Mouse (Mus musculus) midbrain, embryonic 14.5 days (tissue): ENCODE data around the gene Cep63. TPM values are rescaled to one million over a fixed set of nuclear protein-coding genes. Genes with fewer than 3 reads are reported as not detected.

Experiments
- ATAC-seq: fragments of 200-750 bp; cut with Nextera tagmentation; 2 replicates; pipeline ENCODE4 v1.8.0; 2017; ENCODE audit warnings: moderate number of reproducible peaks, moderate library complexity; ENCODE audit not compliant: low FRiP score, low TSS enrichment
- DNase-seq: peaks from one replicate; pipeline ENCODE4 v3.0.0-alpha.2; 2015
- H3K27ac ChIP-seq: fragments of 300-500 bp; sonication (generic); replicated peaks from 2 replicates; pipeline ENCODE4 v1.5.1; 2014; ENCODE audit warnings: mild to moderate bottlenecking, low read depth, low read length, moderate library complexity
- H3K27me3 ChIP-seq: fragments of 300-500 bp; sonication (generic); 2 replicates; pipeline ENCODE4 v1.6.1; 2014; ENCODE audit warnings: low read length, control low read depth, mixed read lengths; ENCODE audit not compliant: control insufficient read depth, insufficient read depth
- H3K36me3 ChIP-seq: fragments of 300-500 bp; sonication (generic); 2 replicates; pipeline ENCODE4 v1.6.1; 2014; ENCODE audit warnings: low read length, control low read depth; ENCODE audit not compliant: control insufficient read depth, insufficient read depth
- H3K4me1 ChIP-seq: fragments of 300-500 bp; sonication (generic); 2 replicates; pipeline ENCODE4 v1.6.1; 2014; ENCODE audit warnings: mild to moderate bottlenecking, antibody characterized with exemption, low read length, control low read depth; ENCODE audit not compliant: control insufficient read depth, insufficient read depth
- H3K4me2 ChIP-seq: fragments of 300-500 bp; sonication (generic); 2 replicates; pipeline ENCODE4 v1.6.1; 2014; ENCODE audit warnings: mild to moderate bottlenecking, low read length, moderate library complexity
- H3K4me3 ChIP-seq: fragments of 300-500 bp; sonication (generic); replicated peaks from 2 replicates; pipeline ENCODE4 v1.5.1; 2014; ENCODE audit warnings: low read depth, low read length
- H3K9ac ChIP-seq: fragments of 300-500 bp; sonication (generic); replicated peaks from 2 replicates; pipeline ENCODE4 v1.6.1; 2014; ENCODE audit warnings: mild to moderate bottlenecking, low read length, moderate library complexity
- H3K9me3 ChIP-seq: fragments of 300-500 bp; sonication (generic); 2 replicates; pipeline ENCODE4 v1.6.1; 2016; ENCODE audit warnings: low read length, control low read depth, mixed read lengths; ENCODE audit not compliant: control insufficient read depth
- WGBS: fragments of 180-500 bp; shearing (Covaris S2); extraction: QIAGEN DNeasy Blood & Tissue Kit; methylation state at CpG from one replicate; pipeline ENCODE4 v1.1.7; 2014; 5-methylcytosine and 5-hydroxymethylcytosine counted together
- polyA plus RNA-seq: library from polyadenylated mRNA; unstranded; fragments of >200 nt; fragmentation: Nextera tagmentation; extraction: Ambion mirVana; gene quantifications from 2 replicates; pipeline ENCODE4 v1.2.1, GENCODE M21; 2014

Cep63 gene
- polyA plus RNA-seq, 1 experiment from 2014 or later: 44.4 TPM

- H3K4me1 ChIP-seq: no peaks in the 10 kb centered on the region
- no peaks in the 10 kb centered on the region for H3K9me3 ChIP-seq
- H3K9ac ChIP-seq: no peak overlapping the region
- 6% methylated on average over 4 of the region's 4 CpGs for WGBS
- peak; percentile 86 for DNase-seq
- no peak overlapping the region for H3K4me2 ChIP-seq
- H3K27me3 ChIP-seq: no peaks in the 10 kb centered on the region
- H3K36me3 ChIP-seq: peaks cover 16% of the 10 kb centered on the region
- no peak overlapping the region for H3K27ac ChIP-seq
- ATAC-seq: no peak
- H3K4me3 ChIP-seq: no peak overlapping the region
These were observed 10.2 kb upstream of the Cep63 start for GRCm38 (mm10) chr9:102636553-102636952.

GRCm38 (mm10) chr9:102634453-102634852 is 8.1 kb upstream of the Cep63 start:
- Histone ChIP-seq H3K9ac (no peak overlapping the region), H3K9me3 (no peaks in the 10 kb centered on the region), H3K4me3 (no peak overlapping the region), H3K27ac (no peak overlapping the region), H3K4me2 (no peak overlapping the region), H3K4me1 (no peaks in the 10 kb centered on the region), H3K27me3 (no peaks in the 10 kb centered on the region), H3K36me3 (peaks cover 31% of the 10 kb centered on the region)
- ATAC-seq (no peak), DNase-seq (no peak)
- 91% methylated on average over 8 of the region's 8 CpGs for WGBS

- Histone ChIP-seq H3K9me3 (no peaks in the 10 kb centered on the region), H3K27me3 (no peaks in the 10 kb centered on the region), H3K4me3 (no peak overlapping the region), H3K4me2 (no peak overlapping the region), H3K9ac (no peak overlapping the region), H3K27ac (no peak overlapping the region), H3K4me1 (no peaks in the 10 kb centered on the region), H3K36me3 (peaks cover 31% of the 10 kb centered on the region)
- no peak for ATAC-seq
- peak; percentile 94 for DNase-seq
- WGBS: 49% methylated on average over 1 of the region's 1 CpGs
These were observed 6.7 kb upstream of the Cep63 start for GRCm38 (mm10) chr9:102632923-102633537.

GRCm38 (mm10) chr9:102632173-102632572 is 5.8 kb upstream of the Cep63 start:
- Histone ChIP-seq H3K4me2 (no peak overlapping the region), H3K36me3 (peaks cover 31% of the 10 kb centered on the region), H3K9ac (no peak overlapping the region), H3K4me1 (peaks cover 2% of the 10 kb centered on the region), H3K27me3 (no peaks in the 10 kb centered on the region), H3K4me3 (no peak overlapping the region), H3K27ac (no peak overlapping the region), H3K9me3 (no peaks in the 10 kb centered on the region)
- 93% methylated on average over 4 of the region's 4 CpGs for WGBS
- ATAC-seq (no peak), DNase-seq (no peak)

- no peak overlapping the region for H3K9ac ChIP-seq
- no peak for ATAC-seq
- peaks cover 31% of the 10 kb centered on the region for H3K36me3 ChIP-seq
- H3K4me1 ChIP-seq: peaks cover 6% of the 10 kb centered on the region
- no peak overlapping the region for H3K4me3 ChIP-seq
- WGBS: 67% methylated on average over 2 of the region's 2 CpGs
- no peaks in the 10 kb centered on the region for H3K27me3 ChIP-seq
- no peaks in the 10 kb centered on the region for H3K9me3 ChIP-seq
- H3K4me2 ChIP-seq: no peak overlapping the region
- H3K27ac ChIP-seq: no peak overlapping the region
- DNase-seq: no peak
These were observed 5.3 kb upstream of the Cep63 start for GRCm38 (mm10) chr9:102631589-102632147.

GRCm38 (mm10) chr9:102629052-102629451 is 2.7 kb upstream of the Cep63 start:
- Histone ChIP-seq H3K4me2 (no peak overlapping the region), H3K9me3 (no peaks in the 10 kb centered on the region), H3K9ac (no peak overlapping the region), H3K4me1 (peaks cover 6% of the 10 kb centered on the region), H3K4me3 (no peak overlapping the region), H3K27me3 (no peaks in the 10 kb centered on the region), H3K36me3 (peaks cover 20% of the 10 kb centered on the region), H3K27ac (no peak overlapping the region)
- WGBS: 79% methylated on average over 7 of the region's 7 CpGs
- DNase-seq: no peak
- ATAC-seq: no peak

GRCm38 (mm10) chr9:102627442-102627841 is 1.1 kb upstream of the Cep63 start:
- H3K9me3 ChIP-seq: no peaks in the 10 kb centered on the region
- H3K4me1 ChIP-seq: peaks cover 6% of the 10 kb centered on the region
- ATAC-seq (no peak), DNase-seq (no peak)
- peak overlapping the region; percentile 96; the same call in 1 of the 2 replicates for H3K9ac ChIP-seq
- peak overlapping the region; percentile 93 for H3K4me3 ChIP-seq
- H3K27me3 ChIP-seq: no peaks in the 10 kb centered on the region
- H3K27ac ChIP-seq: no peak overlapping the region
- 89% methylated on average over 7 of the region's 7 CpGs for WGBS
- 0 out of 2 replicates have a peak, but pooled peaks cover 16% of the 10 kb centered on the region for H3K36me3 ChIP-seq
- H3K4me2 ChIP-seq: peak overlapping the region; percentile 76

- WGBS: 2% methylated on average over 9 of the region's 9 CpGs
- peak overlapping the region; percentile 93 for H3K4me3 ChIP-seq
- peak overlapping the region; percentile 96 for H3K9ac ChIP-seq
- H3K4me2 ChIP-seq: peak overlapping the region; percentile 76
- H3K27ac ChIP-seq: peak overlapping the region; percentile 97
- H3K9me3 ChIP-seq: no peaks in the 10 kb centered on the region
- H3K36me3 ChIP-seq: 0 out of 2 replicates have a peak, but pooled peaks cover 16% of the 10 kb centered on the region
- H3K27me3 ChIP-seq: no peaks in the 10 kb centered on the region
- ATAC-seq (no peak), DNase-seq (no peak)
- H3K4me1 ChIP-seq: peaks cover 6% of the 10 kb centered on the region
These were observed 498 bp upstream of the Cep63 start for GRCm38 (mm10) chr9:102626839-102627225.

GRCm38 (mm10) chr9:102625401-102625982 is 842 bp downstream of the Cep63 start:
- under 1% methylated on average over 27 of the region's 27 CpGs for WGBS
- DNase-seq (peak; percentile 70), ATAC-seq (peak; percentile 74)
- Histone ChIP-seq H3K4me2 (peak overlapping the region; percentile 76), H3K27me3 (no peaks in the 10 kb centered on the region), H3K9me3 (no peaks in the 10 kb centered on the region), H3K36me3 (0 out of 2 replicates have a peak, but pooled peaks cover 4% of the 10 kb centered on the region), H3K27ac (peak overlapping the region; percentile 97), H3K9ac (peak overlapping the region; percentile 96), H3K4me1 (peaks cover 6% of the 10 kb centered on the region), H3K4me3 (peak overlapping the region; percentile 93)
